Mouse (Mus musculus) heart, adult 2 months (tissue): Measurements from ENCODE around the gene Ppfia1.

Experiments
- CTCF ChIP-seq: fragments of 200-600 bp; IDR thresholded peaks from 2 replicates; pipeline ENCODE4 v1.8.1; 2022; ENCODE audit warnings: antibody characterized with exemption, mild to moderate bottlenecking, moderate library complexity
- EP300 ChIP-seq: fragments of 200-500 bp; IDR thresholded peaks from 2 replicates; pipeline ENCODE4 v1.6.1; 2011; ENCODE audit warnings: low read depth, low read length, control low read depth; ENCODE audit not compliant: insufficient read depth
- POLR2A ChIP-seq: fragments of 200-500 bp; IDR thresholded peaks from 2 replicates; pipeline ENCODE4 v1.6.1; 2011; ENCODE audit warnings: mild to moderate bottlenecking, low read depth, low read length, control low read depth; ENCODE audit not compliant: insufficient read depth

DNA sequence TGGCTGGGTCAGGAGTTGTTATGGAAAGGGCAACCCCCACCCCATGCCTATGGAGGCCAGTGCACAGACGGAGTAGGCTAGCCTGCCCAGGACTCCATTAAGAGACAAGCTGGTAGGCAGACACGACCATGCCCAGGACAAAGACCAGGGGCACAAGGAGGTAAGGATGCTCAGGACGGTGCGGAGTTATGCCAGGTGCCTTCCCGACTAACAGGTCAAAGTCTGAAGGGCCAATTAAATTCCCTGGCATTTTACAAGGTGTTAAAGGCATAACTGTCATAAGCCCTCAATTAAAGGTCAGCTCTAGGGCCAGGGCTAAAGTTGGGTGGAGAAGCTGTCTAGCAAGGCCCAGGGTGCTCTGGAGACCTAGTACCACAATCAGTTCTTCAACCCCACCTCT is 84.8 kb downstream of the Ppfia1 start:
- TF ChIP-seq EP300 = no peak
- no peak for TF ChIP-seq CTCF
- no peak for TF ChIP-seq POLR2A
